Mouse (Mus musculus) stomach, postnatal 0 days (tissue): ENCODE measurements at regions not wholly inside any gene's neighbourhood (a gene's known extent, or its start where the extent isn't known, plus 50 kb on each side); places are given as distances from the start of the nearest gene placed in this dataset.

Source experiments
- ATAC-seq: fragments of 200-750 bp; cut with Nextera tagmentation; 2 replicates; pipeline ENCODE4 v1.8.0; 2017; ENCODE audit not compliant: low FRiP score, low TSS enrichment
- DNase-seq: peaks from one replicate; pipeline ENCODE4 v3.0.0-alpha.2; 2016; ENCODE audit warnings: low spot score
- H3K27ac ChIP-seq: fragments of 300-500 bp; sonication (generic); replicated peaks from 2 replicates; pipeline ENCODE4 v1.5.1; 2014; ENCODE audit warnings: mild to moderate bottlenecking, control low read depth
- H3K27me3 ChIP-seq: fragments of 300-500 bp; sonication (generic); 2 replicates; pipeline ENCODE4 v1.6.1; 2014; ENCODE audit warnings: low read length; ENCODE audit not compliant: control insufficient read depth, insufficient read depth
- H3K36me3 ChIP-seq: fragments of 300-500 bp; sonication (generic); 2 replicates; pipeline ENCODE4 v1.6.1; 2014; ENCODE audit warnings: low read length, mixed read lengths; ENCODE audit not compliant: control insufficient read depth, insufficient read depth
- H3K4me1 ChIP-seq: fragments of 300-500 bp; sonication (generic); replicated peaks from 2 replicates; pipeline ENCODE4 v1.6.1; 2014; ENCODE audit warnings: antibody characterized with exemption; ENCODE audit not compliant: control insufficient read depth, insufficient read depth
- H3K4me2 ChIP-seq: fragments of 300-500 bp; sonication (generic); replicated peaks from 2 replicates; pipeline ENCODE4 v1.6.1; 2014; ENCODE audit warnings: low read depth, mild to moderate bottlenecking, control low read depth, moderate library complexity
- H3K4me3 ChIP-seq: fragments of 300-500 bp; sonication (generic); 2 replicates; pipeline ENCODE4 v1.5.1; 2014; ENCODE audit warnings: low read depth, low read length, control low read depth
- H3K9ac ChIP-seq: fragments of 300-500 bp; sonication (generic); 2 replicates; pipeline ENCODE4 v1.6.1; 2014; ENCODE audit warnings: mild to moderate bottlenecking, low read length, control low read depth, mixed read lengths
- H3K9me3 ChIP-seq: fragments of 300-500 bp; sonication (generic); 2 replicates; pipeline ENCODE4 v1.6.1; 2016; ENCODE audit warnings: low read length; ENCODE audit not compliant: control insufficient read depth
- CTCF ChIP-seq: IDR thresholded peaks from 2 replicates; pipeline ENCODE4 v1.5.1; 2016; ENCODE audit warnings: antibody characterized with exemption, low read depth, mild to moderate bottlenecking, moderate library complexity
- EP300 ChIP-seq: optimal IDR thresholded peaks from 2 replicates; pipeline ENCODE3; 2016; ENCODE audit warnings: antibody characterized with exemption
- WGBS: fragments of 180-500 bp; shearing (Covaris S2); extraction: QIAGEN DNeasy Blood & Tissue Kit; methylation state at CpG from one replicate; pipeline ENCODE4 v1.1.7; 2014; 5-methylcytosine and 5-hydroxymethylcytosine counted together

DNA sequence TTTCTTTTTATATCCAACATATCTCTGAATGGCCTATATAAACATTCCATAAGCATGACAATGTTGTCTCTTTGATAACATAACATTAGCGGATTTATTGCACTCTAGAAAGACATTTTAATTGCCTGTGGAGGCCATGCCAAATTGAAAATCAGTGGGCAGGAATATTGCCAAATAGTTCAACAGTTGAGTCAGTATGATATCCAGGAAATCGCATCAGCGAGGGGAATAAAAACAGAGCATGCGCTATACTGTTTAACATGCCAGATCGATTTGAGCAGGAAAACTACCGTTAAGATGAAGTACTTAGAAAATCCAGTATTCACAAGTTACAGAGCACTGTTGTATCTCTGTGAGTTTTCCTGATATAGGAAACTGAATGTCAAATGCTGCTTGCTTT, 1238.6 kb upstream of the Tenm3 start:
- H3K27me3 ChIP-seq, result no peaks in the 10 kb centered on the region
- no peaks in the 10 kb centered on the region for H3K4me1 ChIP-seq
- TF ChIP-seq CTCF (no peak), EP300 (no peak)
- 47% methylated on average over 6 of the region's 6 CpGs for WGBS
- H3K36me3 ChIP-seq, result no peaks in the 10 kb centered on the region
- H3K9ac ChIP-seq, result no peak overlapping the region
- no peak overlapping the region for H3K4me3 ChIP-seq
- H3K4me2 ChIP-seq, result no peak overlapping the region
- H3K27ac ChIP-seq, result no peak overlapping the region
- no peak for ATAC-seq
- H3K9me3 ChIP-seq, result no peaks in the 10 kb centered on the region
- DNase-seq, result no peak

DNA sequence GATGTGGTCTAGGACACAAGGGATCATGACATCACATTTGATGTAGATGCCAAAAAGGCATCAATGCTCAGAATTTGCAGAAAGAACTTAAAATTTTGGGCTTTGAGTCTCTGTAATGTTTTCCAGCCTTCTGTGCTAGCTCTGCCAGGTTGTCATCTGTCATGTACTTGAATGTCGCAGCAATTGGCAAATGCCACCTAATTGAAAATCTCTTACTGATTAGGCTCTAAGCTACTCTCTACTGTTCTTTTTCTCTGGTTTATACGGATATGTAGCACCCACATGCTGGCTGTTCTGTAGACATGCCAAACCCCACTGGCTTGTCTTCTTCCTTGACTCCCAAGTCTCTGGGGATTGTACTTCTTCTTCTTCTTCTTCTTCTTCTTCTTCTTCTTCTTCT, 1193.3 kb upstream of the Tenm3 start:
- H3K9me3 ChIP-seq, result no peaks in the 10 kb centered on the region
- WGBS, result 73% methylated on average over 2 of the region's 2 CpGs
- no peak overlapping the region for H3K27ac ChIP-seq
- DNase-seq (no peak), ATAC-seq (no peak)
- H3K9ac ChIP-seq, result no peak overlapping the region
- no peaks in the 10 kb centered on the region for H3K4me1 ChIP-seq
- TF ChIP-seq EP300 (no peak), CTCF (no peak)
- no peak overlapping the region for H3K4me2 ChIP-seq
- no peaks in the 10 kb centered on the region for H3K36me3 ChIP-seq
- H3K4me3 ChIP-seq, result no peak overlapping the region
- H3K27me3 ChIP-seq, result no peaks in the 10 kb centered on the region

DNA sequence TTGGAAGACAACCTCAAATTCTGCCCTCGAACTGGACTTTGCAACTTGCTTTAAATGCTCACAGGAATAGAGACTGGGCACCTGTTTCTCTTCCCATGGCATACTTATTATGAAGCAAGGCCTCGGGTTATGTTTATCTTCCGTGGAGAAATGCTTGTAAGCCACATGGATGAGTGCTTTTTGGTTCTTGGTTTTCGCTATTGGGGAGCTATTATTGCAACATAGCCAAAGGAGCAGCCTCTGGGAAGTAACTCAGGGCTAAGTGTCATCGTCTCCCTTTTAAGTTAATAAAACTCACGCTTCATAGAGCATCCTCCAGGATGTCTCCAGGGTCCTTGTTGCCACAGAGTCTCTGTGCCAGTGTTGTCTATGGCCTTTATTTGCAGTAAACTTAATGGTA, 1183.8 kb upstream of the Tenm3 start:
- Histone ChIP-seq H3K9ac (no peak overlapping the region), H3K4me3 (no peak overlapping the region), H3K4me2 (no peak overlapping the region), H3K4me1 (no peaks in the 10 kb centered on the region), H3K9me3 (no peaks in the 10 kb centered on the region), H3K27ac (no peak overlapping the region), H3K36me3 (no peaks in the 10 kb centered on the region), H3K27me3 (no peaks in the 10 kb centered on the region)
- ATAC-seq (no peak), DNase-seq (no peak)
- 72% methylated on average over 6 of the region's 6 CpGs for WGBS
- no peak for TF ChIP-seq EP300
- TF ChIP-seq CTCF, result no peak

DNA sequence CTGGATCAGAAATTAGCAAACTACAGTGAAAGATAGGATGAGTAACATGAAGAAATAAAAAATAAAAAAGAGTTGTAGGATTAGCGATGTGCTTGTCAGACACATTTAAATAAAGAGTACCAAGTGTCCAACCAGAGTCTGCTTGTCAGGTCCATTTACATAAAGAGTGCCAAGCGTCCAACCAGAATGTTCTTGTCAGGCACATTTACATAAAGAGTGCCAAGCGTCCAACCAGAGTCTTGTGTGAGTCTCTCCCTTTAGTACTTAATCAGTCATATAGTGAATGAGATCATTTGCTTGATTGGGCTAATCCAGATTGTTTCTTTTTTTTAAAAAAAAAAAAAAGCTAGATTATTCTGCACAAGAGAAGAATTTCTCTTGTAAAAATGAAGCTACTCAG, 1163.8 kb upstream of the Tenm3 start:
- no peak for TF ChIP-seq EP300
- TF ChIP-seq CTCF, result no peak
- Histone ChIP-seq H3K9ac (no peak overlapping the region), H3K4me2 (no peak overlapping the region), H3K4me3 (no peak overlapping the region), H3K36me3 (no peaks in the 10 kb centered on the region), H3K27ac (no peak overlapping the region), H3K27me3 (no peaks in the 10 kb centered on the region), H3K4me1 (no peaks in the 10 kb centered on the region), H3K9me3 (no peaks in the 10 kb centered on the region)
- no peak for DNase-seq
- WGBS, result 76% methylated on average over 3 of the region's 3 CpGs
- no peak for ATAC-seq

DNA sequence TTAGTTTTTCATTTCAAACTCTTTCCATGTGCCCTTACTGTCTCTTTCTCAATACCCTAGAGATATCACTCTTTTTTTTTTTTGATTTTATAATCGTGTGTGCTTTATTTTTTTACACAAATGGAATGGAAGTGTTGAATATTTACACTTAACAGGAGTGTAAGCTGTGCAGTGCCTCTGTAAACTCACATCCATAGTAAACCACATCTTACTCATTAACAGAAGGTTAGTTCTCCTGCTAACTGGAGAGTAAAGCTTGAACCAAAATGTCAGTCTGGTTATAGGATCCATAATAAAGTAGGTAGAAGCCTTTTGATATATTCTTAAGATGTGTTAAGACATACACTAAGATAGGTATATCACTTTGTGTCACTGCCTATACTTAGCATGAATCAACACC, 1160.5 kb upstream of the Tenm3 start:
- Histone ChIP-seq H3K4me3 (no peak overlapping the region), H3K27ac (no peak overlapping the region), H3K36me3 (no peaks in the 10 kb centered on the region), H3K4me1 (no peaks in the 10 kb centered on the region), H3K4me2 (no peak overlapping the region), H3K9me3 (no peaks in the 10 kb centered on the region), H3K27me3 (no peaks in the 10 kb centered on the region), H3K9ac (no peak overlapping the region)
- DNase-seq, result no peak
- WGBS, result 40% methylated on average over 1 of the region's 1 CpGs
- no peak for ATAC-seq
- TF ChIP-seq CTCF (no peak), EP300 (no peak)

DNA sequence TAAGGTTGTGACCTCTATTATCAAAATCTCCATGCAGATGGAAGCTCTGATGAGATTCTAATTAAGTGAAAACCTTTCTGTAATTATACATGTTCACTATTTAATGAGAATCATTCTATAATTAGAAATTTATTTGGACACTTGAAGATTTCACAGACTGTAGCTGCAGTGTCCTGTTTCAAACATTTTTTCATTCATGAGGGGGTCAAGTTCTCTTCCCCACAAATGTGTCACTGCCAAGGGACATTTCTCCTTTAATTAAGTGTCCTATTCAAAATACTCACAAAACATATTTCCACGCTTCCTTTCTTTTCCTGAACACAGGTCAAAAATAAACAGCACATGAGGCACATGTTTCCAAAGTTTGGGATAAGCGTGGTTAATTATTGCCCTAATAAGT, 1159.9 kb upstream of the Tenm3 start:
- ATAC-seq, result no peak
- Histone ChIP-seq H3K4me1 (no peaks in the 10 kb centered on the region), H3K27ac (no peak overlapping the region), H3K27me3 (no peaks in the 10 kb centered on the region), H3K9ac (no peak overlapping the region), H3K4me3 (no peak overlapping the region), H3K4me2 (no peak overlapping the region), H3K36me3 (no peaks in the 10 kb centered on the region), H3K9me3 (no peaks in the 10 kb centered on the region)
- TF ChIP-seq CTCF, result no peak
- no peak for TF ChIP-seq EP300
- 87% methylated on average over 2 of the region's 2 CpGs for WGBS
- no peak for DNase-seq
